Mouse (Mus musculus) common myeloid progenitor, adult 5-6 weeks (primary cell): ENCODE data around the gene Lgals3bp. TPM values are rescaled to one million over a fixed set of nuclear protein-coding genes. Genes with fewer than 3 reads are reported as not detected.

Experiments used
- ATAC-seq: replicated peaks from 2 replicates; pipeline ENCODE4 v1.8.0; 2016; ENCODE audit warnings: low read depth, mild to moderate bottlenecking, moderate TSS enrichment, inconsistent platforms; ENCODE audit not compliant: poor library complexity, severe bottlenecking
- total RNA-seq: library from RNA; stranded (forward); fragments of 200-1000, 187-1606 nt; gene quantifications from 2 replicates; pipeline ENCODE4 v1.2.3, GENCODE M21; 2017

The Lgals3bp gene
- total RNA-seq, 1 experiment from 2014 or later, result 108 TPM

DNA sequence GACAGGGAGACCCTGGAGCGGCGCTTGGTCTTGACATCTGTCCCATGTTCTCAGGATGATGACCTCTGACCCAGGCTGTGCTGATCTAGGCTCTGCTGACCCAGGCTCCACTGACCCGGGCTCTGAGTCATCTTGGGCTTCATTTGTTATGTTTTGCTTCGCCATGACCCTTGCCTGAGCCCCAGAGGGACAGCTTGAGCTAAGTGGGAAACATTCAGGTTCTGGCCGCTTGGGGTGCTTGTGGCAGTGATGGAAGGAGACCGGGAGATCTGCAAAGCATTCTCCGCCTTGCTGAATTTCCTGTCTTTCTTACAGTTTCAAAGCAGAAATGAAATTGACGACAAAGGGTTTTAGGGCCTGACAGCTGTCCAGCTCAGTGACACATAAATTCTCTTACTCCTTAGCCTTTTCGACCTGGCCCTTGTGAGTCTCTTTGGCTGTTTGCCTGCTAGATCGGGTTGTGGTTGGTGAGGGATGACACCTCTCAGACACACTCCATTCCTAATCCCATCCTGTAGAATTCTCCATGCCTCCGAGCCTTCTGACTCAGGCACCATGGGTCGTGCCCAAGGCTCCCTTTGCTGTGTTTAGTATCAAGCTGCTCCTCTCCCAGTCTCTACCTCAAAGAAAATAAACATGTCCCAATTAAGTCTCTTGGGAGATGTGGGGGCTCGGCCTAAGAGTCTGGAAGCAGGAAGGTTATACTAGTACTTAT, 22.9 kb upstream of the Lgals3bp start:
- no peak for ATAC-seq

DNA sequence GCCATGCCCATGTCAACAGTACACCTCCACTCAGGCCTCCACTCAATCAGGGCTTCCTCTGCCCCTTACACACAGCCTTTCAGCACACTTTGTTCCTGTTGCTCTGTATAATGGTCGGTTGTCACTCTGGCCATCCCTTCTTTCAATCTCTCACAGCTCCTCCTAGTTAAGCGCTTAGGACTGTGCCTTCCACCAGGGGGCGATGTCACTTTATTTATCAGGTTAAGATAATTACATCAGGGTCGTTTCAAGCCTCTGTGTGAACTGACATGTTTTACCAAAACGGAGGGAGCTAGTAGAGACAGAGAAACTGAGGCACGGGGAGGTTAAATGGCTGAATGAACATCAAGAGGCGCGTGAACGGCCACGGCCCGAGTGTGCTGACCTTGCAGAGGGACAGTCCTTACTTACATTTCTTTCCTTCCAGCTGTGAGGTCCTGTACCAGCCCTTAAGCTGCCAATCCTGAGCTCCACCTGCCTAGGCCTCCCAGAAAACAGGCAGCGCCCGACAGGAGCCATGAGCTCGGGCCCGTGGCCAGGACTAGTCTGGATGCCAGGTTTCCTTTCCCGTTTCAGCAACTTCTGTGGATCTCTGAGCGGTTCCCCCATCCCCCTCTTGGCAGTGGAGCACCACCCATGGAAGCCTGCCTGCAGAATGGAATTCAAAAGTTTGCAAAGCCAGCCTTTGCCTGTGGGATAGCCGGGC, 21.5 kb upstream of the Lgals3bp start:
- peak; percentile 36 for ATAC-seq

DNA sequence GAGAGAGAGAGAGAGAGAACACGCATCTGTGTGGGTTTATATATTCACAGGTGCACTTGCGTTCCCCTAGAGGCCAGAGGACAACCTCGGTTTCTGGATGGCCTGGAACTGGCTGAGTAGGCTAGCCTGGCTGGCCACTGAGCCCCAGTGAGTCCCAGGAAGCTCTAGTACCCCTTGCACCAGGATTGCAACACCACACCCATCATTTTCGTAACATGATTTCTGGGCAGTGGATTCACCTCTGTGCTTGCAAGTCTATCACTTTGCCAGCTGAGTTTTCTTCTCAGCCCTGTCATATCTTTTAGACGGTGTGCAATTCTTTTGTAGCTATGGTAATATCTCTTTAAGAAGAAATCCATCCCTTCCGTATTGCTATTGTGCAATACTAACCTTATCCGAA, 18.4 kb upstream of the Lgals3bp start:
- no peak for ATAC-seq

DNA sequence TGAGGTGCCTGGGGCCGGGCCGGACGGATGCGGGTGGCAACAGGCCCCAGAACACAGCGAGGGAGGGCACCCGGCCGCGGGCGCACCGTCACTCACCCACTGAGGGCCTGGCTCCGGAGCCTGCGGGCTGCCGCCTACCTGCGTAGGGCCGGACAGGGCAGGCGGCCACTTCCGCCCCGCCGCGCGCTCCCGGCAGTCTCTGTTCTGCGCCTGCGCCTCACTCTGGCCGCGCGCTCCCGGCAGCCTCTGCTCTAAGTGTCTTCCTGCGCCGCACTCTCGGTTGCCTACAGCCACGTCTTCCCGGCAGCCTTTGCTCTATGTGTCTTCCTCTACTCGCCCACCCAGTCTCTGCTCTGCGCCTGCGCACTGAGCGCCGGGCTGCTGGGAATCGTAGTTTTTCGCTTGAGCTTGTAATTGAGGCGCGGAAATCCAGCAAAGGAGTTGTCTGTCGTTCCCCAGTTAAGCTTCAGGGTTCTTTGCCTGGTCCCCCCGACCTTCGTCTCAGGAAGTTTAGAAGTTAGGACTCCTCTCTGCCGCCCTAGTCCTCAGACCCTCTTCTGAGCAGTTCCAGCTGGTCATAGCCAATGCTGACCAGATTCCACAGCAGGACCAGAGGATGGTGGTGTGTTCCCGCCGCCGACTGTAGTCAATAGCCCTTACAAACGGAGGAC, 17.1 kb upstream of the Lgals3bp start, which contains the start of gene Cant1:
Cant1 (minus strand) TSS at position 253 of the 671 bp plus-strand sequence.
- ATAC-seq, result peak; percentile 91

DNA sequence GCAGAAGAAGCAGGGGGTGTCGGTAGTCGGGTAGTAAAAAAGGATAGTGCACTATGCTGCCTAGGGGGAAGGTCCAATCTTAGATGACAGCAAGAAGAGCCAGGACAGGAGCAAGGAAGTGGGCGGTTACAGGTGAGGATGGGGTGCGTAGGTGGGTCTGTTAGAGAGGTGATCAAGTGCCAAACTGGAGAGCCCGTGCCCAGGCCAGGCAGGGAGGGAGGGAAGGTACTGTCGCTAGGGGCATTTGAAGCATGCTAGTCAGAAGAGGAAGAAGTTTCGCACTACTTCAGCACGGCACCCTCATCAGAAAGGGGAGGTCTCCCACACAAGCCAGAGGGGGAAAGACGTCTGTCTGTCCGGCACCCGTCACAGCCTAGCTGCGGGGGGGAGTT, 16.5 kb upstream of the Lgals3bp start:
- no peak for ATAC-seq

DNA sequence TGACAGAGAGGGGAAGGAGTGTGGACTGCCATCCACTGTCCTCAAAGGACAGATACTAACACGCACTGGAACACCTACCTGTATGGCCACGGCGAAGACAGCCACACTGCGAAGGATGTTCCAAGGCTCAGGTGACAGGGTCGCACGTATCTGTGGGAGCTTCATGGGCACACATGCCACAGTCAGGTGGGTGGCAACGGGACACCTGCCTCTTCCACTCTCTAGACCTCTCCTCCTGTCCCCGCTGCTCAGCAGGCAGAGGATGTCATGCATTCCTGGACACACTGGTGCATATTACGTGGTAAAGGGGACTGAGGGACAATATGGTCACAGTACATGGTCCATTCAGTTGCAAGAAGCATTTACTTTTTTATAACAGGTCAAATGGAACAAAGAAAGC, 15.6 kb upstream of the Lgals3bp start:
- ATAC-seq, result no peak

DNA sequence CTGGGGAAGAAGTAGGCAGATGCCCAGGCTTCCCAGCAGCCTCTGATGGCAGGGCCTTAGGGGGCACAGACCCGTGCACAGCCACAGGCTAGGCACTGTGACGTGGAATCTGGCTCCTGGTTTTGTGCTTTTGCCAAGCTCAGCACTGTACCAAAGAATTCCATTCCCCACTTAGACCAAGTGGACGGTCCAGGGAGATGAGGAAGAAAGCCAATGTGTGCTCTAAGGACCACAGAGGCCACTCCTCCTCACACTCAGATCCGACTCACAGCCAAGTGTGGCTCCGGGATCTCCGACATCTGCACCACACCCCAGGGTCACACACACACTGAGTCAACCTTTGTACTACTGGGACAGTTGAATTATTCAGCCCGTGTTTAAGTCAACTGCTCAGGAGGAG, 14.2 kb upstream of the Lgals3bp start:
- ATAC-seq, result no peak

DNA sequence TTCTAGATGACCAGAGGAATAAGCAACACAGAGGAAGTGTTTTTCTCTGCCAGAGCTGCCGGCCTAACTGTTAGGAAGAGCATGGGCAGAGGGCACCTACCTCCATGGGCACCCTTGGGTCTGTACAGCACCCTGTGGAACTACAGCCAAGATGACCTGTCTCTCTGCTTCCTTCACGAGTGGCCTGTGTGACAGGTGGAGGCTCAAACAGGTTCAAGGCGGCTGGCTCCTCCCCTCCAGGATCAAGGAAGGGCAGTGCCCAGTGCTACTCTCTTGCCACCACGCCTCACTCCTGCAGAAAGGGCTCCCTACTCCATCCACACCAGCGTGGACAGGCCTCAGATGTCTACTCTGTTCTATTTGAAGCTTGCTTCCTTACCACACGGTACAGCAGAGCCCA, 13.7 kb upstream of the Lgals3bp start:
- no peak for ATAC-seq

DNA sequence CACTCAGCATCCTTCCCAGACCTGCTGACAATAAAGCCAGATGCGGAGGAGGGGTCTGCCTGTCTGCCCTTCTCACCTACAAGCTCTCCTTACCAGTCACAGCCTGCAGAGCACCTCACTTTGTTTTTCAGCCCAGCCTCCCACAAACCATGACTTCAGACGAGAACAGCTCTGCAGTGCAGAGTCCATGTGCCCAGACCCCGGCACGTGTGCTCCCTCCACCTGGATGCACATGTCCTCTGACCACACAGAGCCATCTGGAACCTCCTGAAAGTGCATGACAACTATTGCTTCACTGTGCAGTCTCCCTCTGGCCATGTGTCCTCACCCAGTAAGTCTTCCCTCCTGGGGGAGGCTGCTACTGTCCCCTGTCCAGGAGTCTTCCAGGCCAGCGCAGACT, 12.4 kb upstream of the Lgals3bp start:
- no peak for ATAC-seq

DNA sequence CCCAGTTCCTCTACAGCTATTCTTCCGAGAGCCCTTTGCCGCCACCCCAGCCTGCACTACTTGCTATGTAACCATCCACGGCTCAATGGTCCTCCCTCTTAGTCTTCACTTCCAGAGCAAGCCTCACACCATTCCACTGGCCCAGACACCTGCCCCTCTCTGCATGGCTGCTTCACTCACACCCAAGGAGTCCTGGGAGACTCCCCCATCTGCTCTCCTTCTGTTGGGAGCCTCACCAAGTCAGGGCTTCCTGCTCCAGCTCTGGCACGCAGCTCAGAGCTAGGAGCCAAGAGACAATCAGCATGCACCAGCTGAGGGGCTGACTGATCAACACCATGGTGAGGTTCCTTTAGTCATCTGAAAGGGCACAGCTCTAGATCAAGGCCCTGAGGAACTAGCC, 11.2 kb upstream of the Lgals3bp start:
- no peak for ATAC-seq

DNA sequence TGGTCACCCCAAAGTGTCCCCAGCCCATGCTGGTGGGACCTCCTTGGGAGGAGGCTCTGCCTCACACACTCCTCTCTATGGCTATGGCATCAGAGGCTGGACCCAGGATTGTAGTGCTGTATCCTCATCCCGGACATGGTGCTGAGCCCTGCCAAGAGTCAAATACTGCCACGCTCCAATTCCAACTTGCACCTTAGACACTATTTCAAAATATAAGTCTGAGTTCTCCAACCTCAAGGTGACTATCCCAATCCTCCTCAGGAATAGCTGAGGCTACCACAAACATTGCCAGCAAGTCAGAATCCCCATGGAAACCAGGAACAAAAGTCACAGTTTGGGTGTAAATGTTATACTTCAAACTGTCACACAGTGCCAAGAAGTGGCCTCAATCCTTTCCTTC, 10.7 kb upstream of the Lgals3bp start:
- no peak for ATAC-seq

DNA sequence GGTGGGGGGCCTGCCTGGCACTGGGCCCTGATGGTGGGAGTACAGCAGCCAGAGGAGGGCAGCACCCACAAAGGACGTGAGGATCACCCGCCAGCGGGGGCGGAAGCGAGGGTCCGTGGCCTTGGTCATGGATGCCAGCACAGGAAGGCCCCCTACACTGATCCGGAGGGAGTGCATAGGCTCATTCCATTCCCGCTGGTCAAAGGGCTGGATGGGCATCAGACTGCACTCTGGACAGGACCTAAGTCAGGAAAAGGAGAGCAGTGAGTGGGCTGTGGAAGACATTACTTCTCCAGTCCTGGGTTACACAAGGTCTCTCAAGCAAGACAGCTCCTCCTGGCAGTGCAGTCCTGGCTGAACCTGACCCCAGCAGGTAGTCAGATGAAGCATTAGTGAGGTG, 9.4 kb upstream of the Lgals3bp start:
- no peak for ATAC-seq

DNA sequence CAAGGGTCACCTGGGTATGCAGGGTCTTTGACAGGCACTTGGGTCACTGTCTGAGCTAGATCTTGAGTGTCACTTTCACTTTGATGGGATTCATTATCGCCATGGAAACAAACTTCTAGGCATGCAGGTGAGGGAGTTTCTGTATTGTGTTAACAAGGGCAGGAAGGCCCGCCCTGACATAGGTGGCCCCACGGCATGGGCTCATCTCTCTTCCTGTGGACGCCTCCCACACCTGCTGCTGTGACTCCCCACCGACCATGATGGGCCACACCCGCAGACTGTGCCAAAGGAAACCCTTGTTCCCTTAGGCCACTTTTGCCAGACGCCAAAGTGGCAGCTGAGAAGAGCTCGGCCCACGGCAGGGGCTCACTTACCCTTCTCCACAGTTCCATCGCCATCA, 8.6 kb upstream of the Lgals3bp start:
- ATAC-seq, result no peak

DNA sequence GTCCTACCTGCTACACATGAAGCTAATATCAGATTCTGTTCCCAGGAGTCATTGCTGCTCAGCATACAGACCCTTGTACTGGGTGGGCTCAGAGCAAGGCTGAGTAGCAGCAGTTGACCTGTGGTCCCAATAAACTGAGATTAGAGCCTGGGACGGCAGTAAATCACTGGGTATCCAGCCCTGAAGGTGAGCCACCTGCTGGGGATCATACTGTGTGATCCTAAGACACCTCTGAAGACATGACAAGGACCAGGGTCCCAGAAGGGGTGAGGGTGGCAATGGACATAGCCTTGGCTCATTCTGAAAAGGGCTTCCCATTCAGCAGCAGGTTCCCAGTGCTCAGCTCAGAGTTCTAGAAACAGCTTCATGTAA, 8.2 kb upstream of the Lgals3bp start:
- ATAC-seq, result no peak

DNA sequence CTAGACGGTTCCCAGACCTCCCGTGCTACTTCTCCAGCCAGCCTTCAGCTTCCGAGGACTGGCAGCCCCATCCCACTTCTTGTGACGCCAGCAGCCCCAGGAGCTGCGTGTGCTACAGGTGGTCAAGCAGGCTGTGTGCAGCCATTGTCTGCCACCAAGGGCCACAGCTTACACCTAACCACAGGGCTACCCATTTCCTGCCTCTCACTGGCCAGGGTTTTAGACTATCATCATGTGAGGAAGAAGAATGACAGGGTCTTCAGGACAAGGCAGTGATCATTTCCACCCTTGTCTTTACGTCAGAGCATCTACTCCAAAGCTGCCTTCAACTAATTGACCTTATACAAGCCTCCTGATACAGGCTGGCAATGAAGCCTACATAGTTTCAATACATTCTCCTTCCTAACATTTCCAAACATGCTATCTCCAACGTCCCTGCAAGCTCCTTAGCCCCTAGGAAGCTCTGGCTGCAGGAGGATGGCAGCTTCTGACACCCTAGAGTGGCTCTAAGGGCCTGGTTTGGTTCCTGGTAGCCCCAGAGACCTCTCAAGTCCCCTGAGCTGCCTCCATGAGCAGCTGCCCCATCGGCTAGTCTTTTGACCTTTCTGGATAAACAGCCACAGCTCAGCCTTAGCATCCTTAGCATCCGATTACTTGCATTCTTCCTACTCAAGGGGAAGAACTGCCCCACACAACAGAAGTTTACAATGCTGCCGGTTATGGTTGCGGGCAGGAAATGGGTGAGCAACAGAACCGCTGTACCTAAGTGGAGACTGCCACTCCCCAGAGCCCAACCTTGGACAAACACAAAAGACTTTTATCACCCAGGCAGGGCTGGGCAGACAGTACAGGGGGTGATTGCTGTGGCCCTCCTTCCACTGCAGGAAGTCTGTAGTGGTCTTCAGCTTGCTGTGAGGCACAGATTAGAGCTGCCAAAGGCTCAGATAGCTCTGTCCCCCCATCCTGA, 7.5 kb upstream of the Lgals3bp start:
- ATAC-seq, result no peak

DNA sequence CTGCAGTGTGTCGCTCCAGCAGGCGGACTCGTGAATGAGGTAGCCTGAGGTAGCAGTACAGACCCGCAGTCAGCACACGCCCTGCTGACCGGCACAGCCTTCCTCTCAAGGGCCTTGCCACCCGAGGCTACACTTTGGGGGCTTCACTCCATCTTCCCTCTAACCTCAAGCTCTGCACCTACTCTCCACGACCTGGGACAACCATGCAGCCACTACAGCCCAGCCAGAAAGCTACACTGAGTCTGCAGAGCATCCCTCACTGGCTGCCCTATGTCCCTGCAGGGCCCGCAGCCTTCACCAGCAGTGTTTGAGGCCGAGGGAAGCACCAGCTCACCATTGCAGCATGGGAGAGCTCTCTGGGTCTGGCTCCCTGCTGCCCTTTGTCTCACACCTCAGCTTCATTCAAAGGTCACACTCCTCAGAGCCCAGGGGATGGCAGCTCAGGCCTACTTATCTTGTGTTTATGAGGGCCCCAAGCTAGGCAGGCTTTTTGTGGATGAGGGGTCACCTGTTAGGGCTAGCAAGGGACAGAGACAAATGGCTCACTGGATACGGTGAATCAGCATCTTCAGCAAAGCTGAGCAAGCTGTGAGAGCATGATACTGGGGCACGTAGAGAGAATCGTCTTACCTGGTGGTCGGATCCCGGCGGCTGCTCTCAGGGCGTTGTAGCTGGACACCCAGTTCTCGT, 6.3 kb upstream of the Lgals3bp start:
- no peak for ATAC-seq

DNA sequence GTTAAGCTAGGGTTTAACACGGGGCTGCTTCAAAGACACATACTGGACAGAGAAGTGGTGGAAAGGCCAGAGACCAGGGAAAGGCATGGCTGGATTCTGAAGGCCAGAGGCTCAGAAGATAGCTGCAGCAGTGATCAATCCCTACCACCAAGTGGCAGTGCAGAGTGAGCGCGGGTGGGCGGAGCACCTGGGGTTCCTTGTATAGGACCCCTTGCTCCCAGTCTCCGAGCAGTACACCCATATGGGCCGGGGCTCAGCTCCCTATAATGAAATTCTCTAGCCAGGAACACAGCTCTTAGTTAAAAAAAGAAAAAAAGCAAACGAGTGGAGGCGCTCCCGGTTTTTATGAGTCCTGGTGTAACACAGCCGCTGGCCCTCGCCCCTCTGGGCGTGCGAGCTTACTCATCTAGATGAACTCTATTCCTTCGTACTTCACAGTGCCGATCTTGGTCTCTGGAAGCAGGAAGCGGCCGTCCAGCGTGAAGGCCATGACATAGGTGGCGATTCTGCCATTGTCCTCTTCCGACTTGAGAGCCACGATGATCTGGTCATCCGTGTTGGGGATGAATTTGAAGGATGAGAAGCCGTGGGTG, 5.5 kb upstream of the Lgals3bp start:
- ATAC-seq, result no peak

DNA sequence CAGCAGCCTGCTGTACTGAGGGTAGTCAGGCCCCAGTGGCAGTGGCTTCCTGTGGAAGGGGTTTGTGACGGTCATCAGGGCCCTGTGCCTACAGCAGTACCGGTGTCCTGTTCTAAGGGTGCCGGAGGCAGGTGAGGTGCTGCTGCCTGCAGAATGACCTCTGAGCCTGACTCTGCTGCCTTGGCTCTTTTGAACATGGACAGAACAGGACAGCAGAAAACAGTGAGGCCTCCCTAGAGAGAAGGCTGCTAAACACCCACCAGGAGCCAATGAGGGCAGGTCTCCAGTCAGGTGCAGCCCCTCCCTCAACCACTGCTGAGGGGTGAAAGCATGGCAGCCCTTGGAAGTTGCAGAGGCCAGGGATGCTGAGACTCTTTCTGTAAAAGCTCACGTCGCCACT, 4.6 kb upstream of the Lgals3bp start:
- ATAC-seq, result no peak

DNA sequence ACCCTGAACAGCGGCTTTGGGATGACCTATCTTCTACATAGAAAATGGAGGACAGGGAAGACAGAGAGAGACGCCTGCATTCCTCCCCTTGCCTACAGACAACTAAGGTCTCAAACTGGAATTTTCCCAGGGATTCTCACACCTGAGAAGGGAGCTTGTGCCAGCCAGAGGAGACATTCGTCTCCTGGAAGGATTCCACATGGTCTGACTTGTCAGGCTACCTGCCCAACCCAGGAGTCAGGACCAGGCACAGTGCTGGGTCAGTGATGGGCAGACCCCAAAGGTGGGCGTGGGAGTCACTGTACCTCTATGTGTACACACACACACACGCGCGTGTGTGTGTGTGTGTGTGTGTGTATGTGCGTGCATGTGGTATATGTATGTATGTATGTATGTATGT, 3.4 kb upstream of the Lgals3bp start:
- ATAC-seq, result no peak
